Mouse (Mus musculus) intestine, postnatal 0 days (tissue): ENCODE measurements around the gene Sorcs3. TPM values are rescaled to one million over a fixed set of nuclear protein-coding genes. Genes with fewer than 3 reads are reported as not detected.

Source experiments
- ATAC-seq: fragments of 200-750 bp; cut with Nextera tagmentation; 2 replicates; pipeline ENCODE4 v1.8.0; 2017; ENCODE audit warnings: mild to moderate bottlenecking, moderate TSS enrichment, moderate library complexity
- H3K27ac ChIP-seq: fragments of 300-500 bp; sonication (generic); 2 replicates; pipeline ENCODE4 v1.5.1; 2014; ENCODE audit warnings: mild to moderate bottlenecking, low read depth, low read length, moderate library complexity
- H3K27me3 ChIP-seq: fragments of 300-500 bp; sonication (generic); replicated peaks from 2 replicates; pipeline ENCODE4 v1.6.1; 2014; ENCODE audit warnings: low read length, mixed read lengths; ENCODE audit not compliant: control insufficient read depth, insufficient read depth
- H3K36me3 ChIP-seq: fragments of 300-500 bp; sonication (generic); 2 replicates; pipeline ENCODE4 v1.6.1; 2014; ENCODE audit warnings: mild to moderate bottlenecking, moderate library complexity; ENCODE audit not compliant: control insufficient read depth, insufficient read depth
- H3K4me1 ChIP-seq: fragments of 300-500 bp; sonication (generic); replicated peaks from 2 replicates; pipeline ENCODE4 v1.6.1; 2014; ENCODE audit warnings: antibody characterized with exemption, low read length, mixed read lengths; ENCODE audit not compliant: control insufficient read depth, insufficient read depth
- H3K4me2 ChIP-seq: fragments of 300-500 bp; sonication (generic); replicated peaks from 2 replicates; pipeline ENCODE4 v1.6.1; 2014; ENCODE audit warnings: low read depth, mild to moderate bottlenecking, moderate library complexity
- H3K4me3 ChIP-seq: fragments of 300-500 bp; sonication (generic); 2 replicates; pipeline ENCODE4 v1.5.1; 2014; ENCODE audit warnings: low read depth, low read length
- H3K9ac ChIP-seq: fragments of 300-500 bp; sonication (generic); 2 replicates; pipeline ENCODE4 v1.6.1; 2014; ENCODE audit warnings: mild to moderate bottlenecking, low read depth, low read length
- H3K9me3 ChIP-seq: fragments of 300-500 bp; sonication (generic); 2 replicates; pipeline ENCODE4 v1.6.1; 2016; ENCODE audit warnings: mixed run types; ENCODE audit not compliant: control insufficient read depth
- CTCF ChIP-seq: sonication (generic); IDR thresholded peaks from 2 replicates; pipeline ENCODE4 v1.5.1; 2016; ENCODE audit warnings: low read depth, mild to moderate bottlenecking, control low read depth, antibody characterized with exemption, moderate library complexity
- WGBS: fragments of 180-500 bp; shearing (Covaris S2); extraction: QIAGEN DNeasy Blood & Tissue Kit; methylation state at CpG from one replicate; pipeline ENCODE4 v1.1.7; 2014; 5-methylcytosine and 5-hydroxymethylcytosine counted together
- polyA plus RNA-seq: library from polyadenylated mRNA; unstranded; fragments of >200 nt; fragmentation: Nextera tagmentation; extraction: Ambion mirVana; gene quantifications from 2 replicates; pipeline ENCODE4 v1.2.1, GENCODE M21; 2015

The Sorcs3 gene
- polyA plus RNA-seq, 1 experiment from 2014 or later = 0.37 TPM

GRCm38 (mm10) chr19:48706924-48707320, 501.1 kb downstream of the Sorcs3 start:
- Histone ChIP-seq H3K9ac (no peak overlapping the region), H3K9me3 (no peaks in the 10 kb centered on the region), H3K4me3 (no peak overlapping the region), H3K27me3 (no peaks in the 10 kb centered on the region), H3K4me1 (no peaks in the 10 kb centered on the region), H3K4me2 (no peak overlapping the region), H3K36me3 (no peaks in the 10 kb centered on the region), H3K27ac (no peak overlapping the region)
- 84% methylated on average over 1 of the region's 1 CpGs for WGBS
- no peak for ATAC-seq
- TF ChIP-seq CTCF = no peak

GRCm38 (mm10) chr19:48725851-48726419, 520.1 kb downstream of the Sorcs3 start:
- no peak for ATAC-seq
- Histone ChIP-seq H3K4me3 (no peak overlapping the region), H3K9me3 (no peaks in the 10 kb centered on the region), H3K27me3 (no peaks in the 10 kb centered on the region), H3K4me2 (no peak overlapping the region), H3K4me1 (no peaks in the 10 kb centered on the region), H3K27ac (no peak overlapping the region), H3K36me3 (no peaks in the 10 kb centered on the region), H3K9ac (no peak overlapping the region)
- no peak for TF ChIP-seq CTCF
- 78% methylated on average over 6 of the region's 6 CpGs for WGBS

GRCm38 (mm10) chr19:48727048-48727447, 521.2 kb downstream of the Sorcs3 start:
- no peak for ATAC-seq
- WGBS = 60% methylated on average over 3 of the region's 3 CpGs

GRCm38 (mm10) chr19:48727601-48728000, 521.8 kb downstream of the Sorcs3 start:
- no peak for ATAC-seq
- H3K9ac ChIP-seq = no peak overlapping the region
- no peak overlapping the region for H3K27ac ChIP-seq
- no peak for TF ChIP-seq CTCF
- H3K9me3 ChIP-seq = no peaks in the 10 kb centered on the region
- H3K27me3 ChIP-seq = no peaks in the 10 kb centered on the region
- no peak overlapping the region for H3K4me2 ChIP-seq
- no peak overlapping the region for H3K4me3 ChIP-seq
- no peaks in the 10 kb centered on the region for H3K36me3 ChIP-seq
- H3K4me1 ChIP-seq = no peaks in the 10 kb centered on the region
- 92% methylated on average over 5 of the region's 5 CpGs for WGBS

More at GRCm38 (mm10) chr19:48727048-48727447, 521.2 kb downstream of the Sorcs3 start:
- no peaks in the 10 kb centered on the region for H3K4me1 ChIP-seq
- H3K4me3 ChIP-seq = no peak overlapping the region
- H3K27me3 ChIP-seq = no peaks in the 10 kb centered on the region
- no peak overlapping the region for H3K9ac ChIP-seq
- no peaks in the 10 kb centered on the region for H3K36me3 ChIP-seq
- H3K4me2 ChIP-seq = no peak overlapping the region
- no peak overlapping the region for H3K27ac ChIP-seq
- H3K9me3 ChIP-seq = no peaks in the 10 kb centered on the region
- TF ChIP-seq CTCF = no peak

- no peaks in the 10 kb centered on the region for H3K4me1 ChIP-seq
- no peak overlapping the region for H3K27ac ChIP-seq
- WGBS = 91% methylated on average over 10 of the region's 10 CpGs
- H3K9ac ChIP-seq = no peak overlapping the region
- no peak overlapping the region for H3K4me3 ChIP-seq
- no peaks in the 10 kb centered on the region for H3K9me3 ChIP-seq
- no peak for ATAC-seq
- no peaks in the 10 kb centered on the region for H3K27me3 ChIP-seq
- H3K36me3 ChIP-seq = no peaks in the 10 kb centered on the region
- TF ChIP-seq CTCF = no peak
- no peak overlapping the region for H3K4me2 ChIP-seq
These were observed 525.9 kb downstream of the Sorcs3 start for GRCm38 (mm10) chr19:48731731-48732130.

- no peak overlapping the region for H3K4me3 ChIP-seq
- ATAC-seq = no peak
- WGBS = 81% methylated on average over 4 of the region's 4 CpGs
- H3K27ac ChIP-seq = no peak overlapping the region
- H3K27me3 ChIP-seq = no peaks in the 10 kb centered on the region
- no peak overlapping the region for H3K9ac ChIP-seq
- no peaks in the 10 kb centered on the region for H3K36me3 ChIP-seq
- no peaks in the 10 kb centered on the region for H3K4me1 ChIP-seq
- H3K4me2 ChIP-seq = no peak overlapping the region
- TF ChIP-seq CTCF = no peak
- H3K9me3 ChIP-seq = no peaks in the 10 kb centered on the region
These were observed 528.5 kb downstream of the Sorcs3 start for GRCm38 (mm10) chr19:48734370-48734769.

- 66% methylated on average over 2 of the region's 2 CpGs for WGBS
- H3K36me3 ChIP-seq = no peaks in the 10 kb centered on the region
- no peaks in the 10 kb centered on the region for H3K9me3 ChIP-seq
- no peak for TF ChIP-seq CTCF
- H3K27me3 ChIP-seq = no peaks in the 10 kb centered on the region
- no peak overlapping the region for H3K4me2 ChIP-seq
- H3K27ac ChIP-seq = no peak overlapping the region
- no peak overlapping the region for H3K9ac ChIP-seq
- H3K4me1 ChIP-seq = no peaks in the 10 kb centered on the region
- H3K4me3 ChIP-seq = no peak overlapping the region
- ATAC-seq = no peak
These were observed 531.7 kb downstream of the Sorcs3 start for GRCm38 (mm10) chr19:48737554-48737953.
